17 mouse cellular contexts compared by ENCODE assay signal in the genomic region with DNA sequence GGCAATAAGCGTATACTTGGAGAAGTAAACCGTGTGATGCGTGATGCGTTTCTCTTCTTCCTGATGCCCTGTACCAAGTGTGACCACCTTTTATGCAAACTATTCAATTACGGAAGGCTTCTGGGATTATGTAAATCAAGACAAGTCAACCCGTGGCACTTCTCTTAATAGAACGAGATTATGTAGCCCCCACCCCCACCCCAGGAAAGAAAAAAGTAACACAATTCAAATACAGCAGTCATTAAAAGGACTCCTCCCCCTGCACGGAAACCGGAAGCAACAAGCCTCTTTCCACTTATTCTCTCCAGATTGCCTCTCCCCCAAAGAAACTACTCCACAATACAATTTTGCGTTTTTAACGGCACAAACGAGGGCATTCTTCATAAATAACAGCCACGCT.
DNase-seq lines count a peak whose midpoint lies in the region; ATAC-seq lines count a peak whose summit lies in the region.
"Had no signal": no experiment of that assay in that cellular context is flagged by ENCODE, and none has a peak within 500 bp of the region (broad histone marks: within the 10 kb centered on the region; RNA-seq: fewer than 3 reads in every experiment).

No protein-coding gene starts in this region.

- no peak overlapping the region for H3K4me2 ChIP-seq in forebrain, embryonic 12.5 days
- H3K4me2 ChIP-seq in hindbrain, embryonic 13.5 days: no peak overlapping the region
- H3K4me2 ChIP-seq in midbrain, embryonic 13.5 days (replicated peaks): no peak overlapping the region; the same call in 1 of the 2 replicates
- H3K4me2 ChIP-seq in liver, embryonic 12.5 days: no peak overlapping the region
- H3K4me2 ChIP-seq: heart, embryonic 15.5 days had no signal

- DNase-seq in A20 (ENCODE audit: low read depth, low spot score): peak; percentile 64
- no peak for DNase-seq in thymus, postnatal 10 days (ENCODE audit: low spot score in 2 of 2)
- DNase-seq in cerebellum, adult 8-10 months: no peak
- DNase-seq: adrenal gland, postnatal 14 days; cerebellum, postnatal 14 days; kidney, adult 2 months; kidney, postnatal 4 days; liver, postnatal 0 days; lung, postnatal 36 days; thymus, adult 2 months had no signal

- H3K27ac ChIP-seq in forebrain, embryonic 12.5 days: peak overlapping the region; percentile 85
- peak overlapping the region; percentile 87 for H3K27ac ChIP-seq in hindbrain, embryonic 13.5 days
- H3K27ac ChIP-seq in midbrain, embryonic 13.5 days: peak overlapping the region; percentile 87
- H3K27ac ChIP-seq in liver, embryonic 12.5 days: no peak overlapping the region
- H3K27ac ChIP-seq: heart, embryonic 15.5 days had no signal

- no peak for ATAC-seq in forebrain, embryonic 12.5 days (ENCODE audit: low FRiP score)
- no peak for ATAC-seq in hindbrain, embryonic 13.5 days (ENCODE audit: low FRiP score)
- no peak for ATAC-seq in midbrain, embryonic 13.5 days
- ATAC-seq in liver, embryonic 12.5 days: no peak
- ATAC-seq in megakaryocyte progenitor cell, adult 5-6 weeks (replicated peaks; ENCODE audit: poor library complexity): no peak
- ATAC-seq: liver, postnatal 0 days had no signal

- H3K27me3 ChIP-seq in forebrain, embryonic 12.5 days: peaks cover 43% of the 10 kb centered on the region
- H3K27me3 ChIP-seq in hindbrain, embryonic 13.5 days: no peaks in the 10 kb centered on the region
- H3K27me3 ChIP-seq in midbrain, embryonic 13.5 days: no peaks in the 10 kb centered on the region
- no peaks in the 10 kb centered on the region for H3K27me3 ChIP-seq in liver, embryonic 12.5 days (replicated peaks)
- H3K27me3 ChIP-seq: heart, embryonic 15.5 days had no signal

- H3K36me3 ChIP-seq in forebrain, embryonic 12.5 days (replicated peaks): peaks cover 11% of the 10 kb centered on the region; the same call in 1 of the 2 replicates
- H3K36me3 ChIP-seq in hindbrain, embryonic 13.5 days: peaks cover 12% of the 10 kb centered on the region
- peaks cover 12% of the 10 kb centered on the region for H3K36me3 ChIP-seq in midbrain, embryonic 13.5 days
- peaks cover 25% of the 10 kb centered on the region for H3K36me3 ChIP-seq in liver, embryonic 12.5 days
- H3K36me3 ChIP-seq: heart, embryonic 15.5 days had no signal

- WGBS in forebrain, embryonic 12.5 days: 18% methylated on average over 13 of the region's 13 CpGs
- 35% methylated on average over 13 of the region's 13 CpGs for WGBS in hindbrain, embryonic 13.5 days
- 13% methylated on average over 13 of the region's 13 CpGs for WGBS in midbrain, embryonic 13.5 days
- 82% methylated on average over 13 of the region's 13 CpGs for WGBS in liver, embryonic 12.5 days (ENCODE audit: insufficient replicate concordance)

- no peak overlapping the region for H3K4me3 ChIP-seq in forebrain, embryonic 12.5 days (replicated peaks)
- no peak overlapping the region for H3K4me3 ChIP-seq in hindbrain, embryonic 13.5 days
- no peak overlapping the region for H3K4me3 ChIP-seq in midbrain, embryonic 13.5 days (replicated peaks)
- no peak overlapping the region for H3K4me3 ChIP-seq in liver, embryonic 12.5 days
- H3K4me3 ChIP-seq: erythroblast, embryonic 14.5 days; heart, embryonic 15.5 days had no signal

- H3K9ac ChIP-seq in forebrain, embryonic 12.5 days: peak overlapping the region; percentile 1; the same call in 1 of the 2 replicates
- 0 out of 2 replicates have a peak overlapping the region, but pooled peaks have one; percentile 35 for H3K9ac ChIP-seq in hindbrain, embryonic 13.5 days
- no peak overlapping the region for H3K9ac ChIP-seq in midbrain, embryonic 13.5 days (replicated peaks)
- no peak overlapping the region for H3K9ac ChIP-seq in liver, embryonic 12.5 days
- H3K9ac ChIP-seq: heart, embryonic 15.5 days; liver, postnatal 0 days had no signal

- peaks cover 72% of the 10 kb centered on the region for H3K4me1 ChIP-seq in forebrain, embryonic 12.5 days
- H3K4me1 ChIP-seq in hindbrain, embryonic 13.5 days (replicated peaks): peaks cover 88% of the 10 kb centered on the region
- H3K4me1 ChIP-seq in midbrain, embryonic 13.5 days (replicated peaks): peaks cover 75% of the 10 kb centered on the region
- peaks cover 3% of the 10 kb centered on the region; the same call in 1 of the 2 replicates for H3K4me1 ChIP-seq in liver, embryonic 12.5 days

- no peaks in the 10 kb centered on the region for H3K9me3 ChIP-seq in forebrain, embryonic 12.5 days
- no peaks in the 10 kb centered on the region for H3K9me3 ChIP-seq in hindbrain, embryonic 13.5 days
- no peaks in the 10 kb centered on the region for H3K9me3 ChIP-seq in midbrain, embryonic 13.5 days
- H3K9me3 ChIP-seq in liver, embryonic 12.5 days (replicated peaks): no peaks in the 10 kb centered on the region
- H3K9me3 ChIP-seq: heart, embryonic 15.5 days had no signal

Comparison
In these comparisons a context has a peak if more than half of its experiments do, and no peak if none do; other contexts are left out.
1. H3K9ac ChIP-seq: peak in forebrain, embryonic 12.5 days (single experiment) and hindbrain, embryonic 13.5 days (single experiment); none in midbrain, embryonic 13.5 days (single experiment) and liver, embryonic 12.5 days (single experiment).